Mouse (Mus musculus) left cerebral cortex, adult 11 months (tissue): ENCODE measurements around the gene Tssk3.

ENCODE experiments used
- DNase-seq: peaks from one replicate; pipeline ENCODE4 v3.0.0; 2022; ENCODE audit warnings: low spot score

Gene Tssk3

DNA sequence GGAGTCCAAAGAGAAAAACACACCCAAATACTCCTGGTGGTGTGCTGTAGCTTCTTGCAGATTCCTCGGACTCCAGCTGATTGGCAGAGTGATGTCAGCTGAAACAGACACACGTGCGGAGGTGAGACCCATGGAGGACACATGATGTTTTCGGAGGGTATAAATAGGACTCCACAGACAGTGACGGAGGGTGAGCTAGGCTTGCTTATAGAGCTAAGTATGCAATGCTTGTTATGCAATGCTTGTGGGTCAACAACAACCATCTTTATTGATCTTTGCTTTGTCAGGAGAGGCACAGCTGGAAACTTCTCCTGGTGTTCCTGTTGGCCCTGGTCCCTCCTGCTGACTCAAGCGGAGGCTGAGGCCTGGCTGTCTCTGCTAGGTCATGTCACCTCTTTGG, 42.1 kb downstream of the Tssk3 start:
- no peak for DNase-seq

DNA sequence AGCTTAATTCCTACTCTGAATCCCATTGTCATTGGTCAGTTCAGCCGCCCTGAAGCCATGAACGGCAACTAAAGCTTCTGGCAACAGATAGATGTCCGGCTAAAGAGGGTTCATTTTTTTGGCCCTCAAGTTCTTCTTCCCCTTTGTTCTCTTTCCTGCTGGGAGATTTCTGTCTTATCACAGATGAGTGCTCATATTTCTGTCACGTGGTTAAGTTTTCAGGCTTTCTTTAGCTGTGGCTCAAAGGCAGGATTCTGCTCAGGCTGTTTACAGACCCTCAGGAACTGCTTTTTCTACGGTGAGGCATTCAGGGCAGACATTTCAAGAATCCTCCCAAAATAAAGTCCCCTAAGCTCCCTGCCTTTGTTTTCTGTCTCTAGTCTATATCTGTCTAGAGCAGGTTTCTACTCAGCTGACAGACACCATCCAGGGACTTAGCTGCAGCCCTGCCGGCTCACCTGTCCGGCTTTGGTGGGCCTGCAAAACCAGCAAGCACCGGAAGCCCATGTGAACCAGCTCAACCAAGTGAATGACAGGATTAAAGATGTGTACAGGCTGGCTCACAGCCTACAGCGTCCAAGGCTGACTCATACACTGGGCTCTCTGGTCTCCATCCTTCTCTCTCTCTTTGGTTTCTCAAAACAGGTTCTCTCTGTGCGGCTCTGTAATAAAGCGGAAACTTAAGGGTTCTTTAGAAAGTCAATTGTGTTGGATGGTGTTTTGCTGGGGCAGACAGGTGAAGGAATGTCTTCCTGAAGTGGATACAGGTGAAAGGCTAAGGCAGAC, 42.9 kb downstream of the Tssk3 start:
- no peak for DNase-seq

DNA sequence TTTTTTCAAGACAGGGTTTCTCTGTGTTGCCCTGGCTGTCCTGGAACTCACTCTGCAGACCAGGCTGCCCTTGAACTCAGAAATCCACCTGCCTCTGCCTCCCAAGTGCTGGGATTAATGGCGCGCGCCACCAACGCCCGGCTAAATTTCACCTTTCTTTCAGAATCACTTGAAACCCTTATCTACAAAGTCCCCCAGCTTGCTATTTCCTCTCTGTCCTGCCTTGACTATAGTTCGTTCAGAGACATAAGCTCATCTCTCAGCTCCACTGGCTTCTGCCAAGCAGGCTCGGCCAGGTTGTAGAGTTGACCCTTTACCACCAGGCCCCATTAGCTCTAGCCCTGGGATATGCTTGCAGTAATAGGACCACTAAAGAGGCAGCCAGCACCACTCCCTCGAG, 43.5 kb downstream of the Tssk3 start:
- DNase-seq: no peak

DNA sequence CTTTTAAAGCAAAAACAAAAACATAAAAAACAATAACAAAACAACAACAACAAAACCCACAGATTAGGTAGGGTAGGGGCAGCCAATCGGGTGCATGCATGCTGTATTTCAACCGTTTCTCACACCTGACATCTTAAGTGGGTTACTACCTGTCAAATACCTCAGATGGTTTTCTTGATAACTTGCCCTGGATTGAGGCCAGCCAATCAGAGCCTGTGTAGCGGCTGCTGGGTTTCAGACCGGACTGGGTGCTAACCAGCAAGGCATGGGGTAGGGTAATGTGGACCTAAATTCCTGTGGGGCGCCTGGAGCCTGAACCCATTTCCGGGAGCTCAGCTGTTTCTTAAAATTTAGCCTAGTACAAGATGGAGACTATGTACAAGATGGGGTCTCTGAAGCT, 49.7 kb downstream of the Tssk3 start:
- no peak for DNase-seq

DNA sequence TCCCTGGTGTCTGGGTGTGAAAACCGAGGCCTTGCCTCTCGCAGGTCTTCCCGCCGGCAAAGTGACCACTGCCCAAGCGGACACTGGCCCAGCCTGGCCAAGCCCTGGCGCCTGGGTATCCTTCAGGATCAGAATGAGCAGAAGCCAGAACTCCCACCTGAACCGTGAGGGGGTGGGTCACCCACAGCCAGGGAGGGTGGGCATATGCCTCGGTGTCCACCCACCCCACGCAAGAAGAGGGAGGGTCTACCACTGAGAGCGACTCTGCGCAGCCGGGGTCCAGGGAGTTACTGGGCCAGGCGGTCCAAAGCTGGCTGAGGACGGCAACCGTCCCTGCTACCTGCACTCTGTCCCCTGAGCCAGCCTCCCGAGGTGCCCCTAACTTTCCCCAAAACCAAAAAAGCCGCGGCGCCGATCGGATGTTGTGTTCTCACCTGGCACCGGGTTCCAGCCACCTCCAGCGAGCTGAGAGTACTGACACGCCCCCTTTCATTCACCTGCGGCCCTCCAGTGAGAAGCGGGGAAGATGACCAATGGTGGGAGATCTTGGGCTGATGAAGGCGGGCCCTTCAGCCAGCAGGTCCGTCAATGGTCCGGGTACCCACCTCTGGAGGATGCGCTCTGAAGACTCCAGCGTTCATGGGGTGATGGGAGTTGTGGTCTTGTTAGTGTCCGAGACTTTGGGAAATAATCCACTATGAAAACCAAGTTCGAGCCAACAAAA, 50.3 kb downstream of the Tssk3 start, which contains the start of gene Zbtb8b:
Gene Zbtb8b, minus strand, starts transcription at position 514 of the 724 bp plus-strand sequence.
- DNase-seq: peak; percentile 71
